Mouse (Mus musculus) MEL (cell line): ENCODE measurements around the gene Slc2a4.

Experiments used
- CTCF ChIP-seq, 3 experiments: IDR thresholded peaks in 2 of 3; conservative IDR thresholded peaks in 1 of 3; 2 replicates each; pipeline ENCODE4 v1.5.1; 2011 to 2012; ENCODE audit warnings: low read length in 3 of 3, low read depth in 2 of 3, mild to moderate bottlenecking in 2 of 3, improper control_type of control experiment in 1 of 3, inconsistent platforms in 1 of 3, mixed read lengths in 1 of 3, moderate library complexity in 1 of 3; ENCODE audit not compliant: control insufficient read depth in 1 of 3, insufficient read depth in 1 of 3, poor library complexity in 1 of 3, severe bottlenecking in 1 of 3
- GATA1 ChIP-seq: IDR thresholded peaks from 2 replicates; pipeline ENCODE4 v1.6.1; 2011; ENCODE audit warnings: low read depth, low read length, improper control_type of control experiment
- POLR2A ChIP-seq, 2 experiments: IDR thresholded peaks; 2 replicates each; pipeline ENCODE4 v1.6.1; 2011 to 2012; ENCODE audit warnings: low read length in 2 of 2, mild to moderate bottlenecking in 2 of 2, control low read depth in 1 of 2, improper control_type of control experiment in 1 of 2, low read depth in 1 of 2, moderate library complexity in 1 of 2; ENCODE audit not compliant: control insufficient read depth in 1 of 2, insufficient read depth in 1 of 2, poor library complexity in 1 of 2
- POLR2AphosphoS2 ChIP-seq: IDR thresholded peaks from 2 replicates; pipeline ENCODE4 v1.6.1; 2011; ENCODE audit warnings: low read length, improper control_type of control experiment
- RCOR1 ChIP-seq: IDR thresholded peaks from 2 replicates; pipeline ENCODE4 v1.6.1; 2012; ENCODE audit warnings: low read depth, mild to moderate bottlenecking, inconsistent platforms, low read length, improper control_type of control experiment
- SIN3A ChIP-seq: IDR thresholded peaks from 2 replicates; pipeline ENCODE4 v1.6.1; 2012; ENCODE audit warnings: low read length, improper control_type of control experiment, inconsistent platforms

DNA sequence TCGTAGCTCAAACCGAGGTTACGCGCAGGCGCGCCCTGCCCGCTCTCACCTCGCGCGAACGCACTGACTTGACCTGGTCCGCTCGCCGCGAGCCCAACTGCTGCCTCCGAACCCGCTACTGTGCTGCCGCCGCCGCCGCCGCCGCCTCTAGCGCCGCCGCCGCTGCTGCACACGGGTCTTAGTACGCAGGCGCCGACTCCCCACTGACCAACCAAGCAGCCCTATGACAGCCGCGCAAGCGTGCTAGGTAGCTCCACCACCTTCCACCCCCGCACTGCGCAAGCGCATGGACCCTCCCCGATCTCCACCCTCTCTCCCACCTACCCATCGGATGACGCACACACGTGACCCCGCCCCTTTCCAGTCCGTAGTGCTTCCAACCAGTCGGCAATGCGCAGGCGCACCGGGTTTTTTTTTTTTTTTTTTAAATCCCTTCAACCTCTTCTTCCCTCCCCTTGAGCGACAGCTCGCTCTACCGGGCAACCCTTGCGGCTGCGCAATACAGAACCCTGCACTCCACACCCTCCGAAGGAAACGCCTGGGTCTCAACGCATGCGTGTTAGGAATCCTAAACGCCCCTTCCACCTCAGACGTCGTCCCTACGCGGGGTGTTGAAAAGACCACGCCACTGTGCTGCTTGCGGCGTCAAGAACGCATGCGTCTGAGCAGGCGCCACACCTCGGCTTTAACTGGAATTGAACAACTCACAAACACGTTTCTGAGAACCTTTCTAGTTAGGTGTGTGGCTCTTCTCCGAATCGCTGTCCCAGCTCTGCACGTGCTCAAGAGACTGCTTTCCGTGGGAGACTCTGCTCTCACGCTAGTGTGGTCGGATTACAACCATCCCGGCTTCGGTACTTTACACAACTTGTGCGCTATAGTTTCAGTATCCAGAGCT, 26.6 kb downstream of the Slc2a4 start, which contains the start of gene Eif5a:
- TF ChIP-seq SIN3A (peak; percentile 96), CTCF (IDR thresholded peaks at IDR 0.05 in 2 of 3, conservative IDR thresholded peaks at IDR 0.05 in 1 of 3; ENCODE audit: control insufficient read depth in 1 of 3, insufficient read depth in 1 of 3, low read depth in 2 of 3, low read length in 3 of 3, poor library complexity in 1 of 3, severe bottlenecking in 1 of 3) (peak; percentile 49 to 62 (median 59)), POLR2AphosphoS2 (peak; percentile 99), POLR2A (IDR thresholded peaks at IDR 0.05; ENCODE audit: control insufficient read depth in 1 of 2, insufficient read depth in 1 of 2, low read depth in 1 of 2, low read length in 2 of 2, poor library complexity in 1 of 2) (peak; percentile 95 to 99), RCOR1 (no peak; the same call in 1 of the 2 replicates), GATA1 (no peak)
